Mouse (Mus musculus): ENCODE measurements around the gene Cdk8. TPM values are rescaled to one million over a fixed set of nuclear protein-coding genes. Genes with fewer than 3 reads are reported as not detected.

Cdk8 gene
- polyA plus RNA-seq, 1 experiment from 2014 or later: 44.3 TPM

- in situ Hi-C loops (cut with MboI; ENCODE audit: low pct_unique_long_range_greater_than_20kb): no loop called here
- H3K27me3 ChIP-seq: no peaks in the 10 kb centered on the region
- CTCF ChIA-PET: interaction anchor here (1.5 to 2.0 kb wide), 2 partner anchors 10 to 18 kb away, joined by 3 to 6 read pairs; no protein-coding TSS in a partner anchor
- DNase-seq (ENCODE audit: low read depth, low spot score): no peak
- POLR2A ChIA-PET: interaction anchor here (0.8 to 1.5 kb wide), 4 partner anchors 34 to 69 kb away, joined by 3 read pairs; no protein-coding TSS in a partner anchor
- ATAC-seq: no peak
- TF ChIP-seq CTCF (IDR thresholded peaks at IDR 0.05): no peak
These were observed 1.1 kb downstream of the Cdk8 start for GRCm38 (mm10) chr5:146232056-146232675.

GRCm38 (mm10) chr5:146232816-146233215, 1.8 kb downstream of the Cdk8 start:
- in situ Hi-C loops (cut with MboI; ENCODE audit: low pct_unique_long_range_greater_than_20kb): no loop called here
- ChIA-PET CTCF (interaction anchor here (1.5 to 2.0 kb wide), 2 partner anchors 10 to 17 kb away, joined by 3 to 6 read pairs; no protein-coding TSS in a partner anchor), POLR2A (interaction anchor here (0.8 to 1.5 kb wide), 3 partner anchors 33 to 67 kb away, joined by 3 read pairs; no protein-coding TSS in a partner anchor)
- ATAC-seq (no peak), DNase-seq (ENCODE audit: low read depth, low spot score) (no peak)
- TF ChIP-seq CTCF (IDR thresholded peaks at IDR 0.05): no peak
- no peaks in the 10 kb centered on the region for H3K27me3 ChIP-seq

GRCm38 (mm10) chr5:146234336-146234735, 3.3 kb downstream of the Cdk8 start:
- ChIA-PET POLR2A (interaction anchor here (0.6 kb wide), 1 partner anchor 22 kb away, joined by 4 read pairs; no protein-coding TSS in a partner anchor), CTCF (interaction anchor here (1.2 kb wide), 1 partner anchor 10 kb away, joined by 3 read pairs; no protein-coding TSS in a partner anchor)
- TF ChIP-seq CTCF (IDR thresholded peaks at IDR 0.05): no peak
- DNase-seq (ENCODE audit: low read depth, low spot score): no peak
- ATAC-seq: no peak
- no peaks in the 10 kb centered on the region for H3K27me3 ChIP-seq
- in situ Hi-C loops (cut with MboI; ENCODE audit: low pct_unique_long_range_greater_than_20kb): no loop called here

GRCm38 (mm10) chr5:146238274-146238673, 7.2 kb downstream of the Cdk8 start:
- ATAC-seq (peak; percentile 13), DNase-seq (ENCODE audit: low read depth, low spot score) (no peak)
- no peak for TF ChIP-seq CTCF (IDR thresholded peaks at IDR 0.05)
- CTCF ChIA-PET: interaction anchor here (1.6 to 2.2 kb wide), 2 partner anchors 32 to 64 kb away, joined by 4 to 5 read pairs; no protein-coding TSS in a partner anchor
- in situ Hi-C loops (cut with MboI; ENCODE audit: low pct_unique_long_range_greater_than_20kb): no loop called here
- H3K27me3 ChIP-seq: no peaks in the 10 kb centered on the region
- POLR2A ChIA-PET: interaction anchor here (1.5 kb wide), 1 partner anchor 16 kb away, joined by 6 read pairs; the partner anchor contains the start of gene Rnf6

GRCm38 (mm10) chr5:146240771-146241170, 9.7 kb downstream of the Cdk8 start:
- H3K27me3 ChIP-seq: no peaks in the 10 kb centered on the region
- CTCF ChIA-PET: no interaction called here
- POLR2A ChIA-PET: no interaction called here
- no peak for TF ChIP-seq CTCF (IDR thresholded peaks at IDR 0.05)
- DNase-seq (ENCODE audit: low read depth, low spot score) (no peak), ATAC-seq (no peak)
- in situ Hi-C loops (cut with MboI; ENCODE audit: low pct_unique_long_range_greater_than_20kb): no loop called here

GRCm38 (mm10) chr5:146241202-146241601, 10.2 kb downstream of the Cdk8 start:
- ATAC-seq (no peak), DNase-seq (ENCODE audit: low read depth, low spot score) (no peak)
- no peaks in the 10 kb centered on the region for H3K27me3 ChIP-seq
- ChIA-PET CTCF (no interaction called here), POLR2A (no interaction called here)
- no peak for TF ChIP-seq CTCF (IDR thresholded peaks at IDR 0.05)
- in situ Hi-C loops (cut with MboI; ENCODE audit: low pct_unique_long_range_greater_than_20kb): no loop called here

- ATAC-seq (no peak), DNase-seq (ENCODE audit: low read depth, low spot score) (no peak)
- no peak for TF ChIP-seq CTCF (IDR thresholded peaks at IDR 0.05)
- ChIA-PET POLR2A (interaction anchor here (1.1 kb wide), 1 partner anchor 50 kb away, joined by 5 read pairs; no protein-coding TSS in a partner anchor), CTCF (interaction anchor here (1.3 kb wide), 2 partner anchors 12 to 14 kb away, joined by 3 read pairs; no protein-coding TSS in a partner anchor)
- in situ Hi-C loops (cut with MboI; ENCODE audit: low pct_unique_long_range_greater_than_20kb): no loop called here
- H3K27me3 ChIP-seq: no peaks in the 10 kb centered on the region
These were observed 14.2 kb downstream of the Cdk8 start for GRCm38 (mm10) chr5:146245193-146245592.

GRCm38 (mm10) chr5:146245646-146246370, 14.8 kb downstream of the Cdk8 start:
- no peak for DNase-seq (ENCODE audit: low read depth, low spot score)
- H3K27me3 ChIP-seq: no peaks in the 10 kb centered on the region
- CTCF ChIA-PET: interaction anchor here (1.3 kb wide), 1 partner anchor 13 kb away, joined by 3 read pairs; no protein-coding TSS in a partner anchor
- POLR2A ChIA-PET: interaction anchor here (1.1 kb wide), 1 partner anchor 49 kb away, joined by 5 read pairs; no protein-coding TSS in a partner anchor
- in situ Hi-C loops (cut with MboI; ENCODE audit: low pct_unique_long_range_greater_than_20kb): no loop called here
- no peak for ATAC-seq
- TF ChIP-seq CTCF (IDR thresholded peaks at IDR 0.05): no peak

GRCm38 (mm10) chr5:146246386-146246785, 15.4 kb downstream of the Cdk8 start:
- no peak for TF ChIP-seq CTCF (IDR thresholded peaks at IDR 0.05)
- H3K27me3 ChIP-seq: no peaks in the 10 kb centered on the region
- no peak for DNase-seq (ENCODE audit: low read depth, low spot score)
- in situ Hi-C loops (cut with MboI; ENCODE audit: low pct_unique_long_range_greater_than_20kb): no loop called here
- no peak for ATAC-seq
- ChIA-PET POLR2A (no interaction called here), CTCF (no interaction called here)

- in situ Hi-C loops (cut with MboI; ENCODE audit: low pct_unique_long_range_greater_than_20kb): no loop called here
- CTCF ChIA-PET: no interaction called here
These were observed 16.7 kb downstream of the Cdk8 start for GRCm38 (mm10) chr5:146247709-146248108.

More at GRCm38 (mm10) chr5:146247709-146248108, 16.7 kb downstream of the Cdk8 start:
- POLR2A ChIA-PET: interaction anchor here (0.6 kb wide), 1 partner anchor 66 kb away, joined by 3 read pairs; no protein-coding TSS in a partner anchor
- ATAC-seq: no peak
- H3K27me3 ChIP-seq: no peaks in the 10 kb centered on the region
- TF ChIP-seq CTCF (IDR thresholded peaks at IDR 0.05): no peak
- DNase-seq (ENCODE audit: low read depth, low spot score): no peak
